Mouse (Mus musculus): Measurements from ENCODE around the gene C87436. TPM values are rescaled to one million over a fixed set of nuclear protein-coding genes. Genes with fewer than 3 reads are reported as not detected.

The C87436 gene
- polyA plus RNA-seq (2015; fragmentation: Nextera tagmentation; extraction: Ambion mirVana), result 23.7 and 25.7 TPM in 2 replicates

DNA sequence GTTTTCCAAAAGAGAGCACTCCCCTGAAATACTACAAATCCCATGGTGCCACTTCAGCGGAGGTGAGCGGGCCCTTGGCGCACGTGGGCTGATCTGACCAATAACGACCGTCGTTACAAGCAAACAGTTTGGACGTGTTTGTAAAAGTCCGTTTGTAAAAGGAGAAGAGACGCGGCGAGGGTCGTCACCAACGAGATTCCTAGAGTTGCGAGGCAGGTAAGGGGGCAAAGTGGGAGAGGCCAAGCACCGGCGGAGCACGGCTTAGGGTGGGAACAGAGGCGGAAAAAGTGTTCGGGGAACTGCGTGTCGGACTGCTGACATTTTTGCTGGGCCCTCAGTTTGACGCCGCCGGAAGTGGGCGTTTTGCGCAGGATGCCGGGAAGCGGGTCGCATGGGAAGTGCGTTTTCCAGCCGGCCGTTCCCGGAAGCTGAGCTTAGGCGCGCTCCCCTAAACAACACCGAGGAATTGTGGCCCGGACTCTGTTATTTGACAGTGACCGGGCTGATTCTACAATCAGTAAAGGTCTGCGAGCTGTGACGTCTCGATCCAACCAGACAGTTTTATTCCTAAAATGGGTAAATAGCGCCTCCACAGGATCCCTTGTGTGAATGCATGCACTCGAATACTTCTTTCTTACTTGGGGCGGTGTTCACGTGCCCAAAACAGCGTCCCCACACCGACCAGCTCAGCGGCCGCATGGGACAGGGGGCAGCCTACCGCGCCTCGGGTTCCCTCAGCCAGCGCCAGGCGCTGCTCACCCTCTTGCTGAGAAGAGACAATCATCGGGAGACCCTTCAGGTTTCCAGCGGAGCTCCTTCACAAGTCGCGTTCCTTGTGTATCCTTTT, at the start of gene C87436:
TSS of gene C87436 (plus strand) at position 103 of the 847 bp plus-strand sequence.
- Histone ChIP-seq H3K27ac (replicated peaks) (peak within 1 kb of the TSS; percentile 90), H3K36me3 (peaks cover 36% of the 10 kb centered on the region), H3K4me3 (peak within 1 kb of the TSS; percentile 84), H3K9ac (peak within 1 kb of the TSS; percentile 70), H3K4me2 (peak within 1 kb of the TSS; percentile 78), H3K4me1 (replicated peaks) (peaks cover 11% of the 10 kb centered on the region), H3K9me3 (no peaks in the 10 kb centered on the region), H3K27me3 (no peaks in the 10 kb centered on the region)
- peak; percentile 97 for ATAC-seq (ENCODE audit: low FRiP score, low read depth)
- WGBS, result under 1% methylated on average over 59 of the region's 59 CpGs

DNA sequence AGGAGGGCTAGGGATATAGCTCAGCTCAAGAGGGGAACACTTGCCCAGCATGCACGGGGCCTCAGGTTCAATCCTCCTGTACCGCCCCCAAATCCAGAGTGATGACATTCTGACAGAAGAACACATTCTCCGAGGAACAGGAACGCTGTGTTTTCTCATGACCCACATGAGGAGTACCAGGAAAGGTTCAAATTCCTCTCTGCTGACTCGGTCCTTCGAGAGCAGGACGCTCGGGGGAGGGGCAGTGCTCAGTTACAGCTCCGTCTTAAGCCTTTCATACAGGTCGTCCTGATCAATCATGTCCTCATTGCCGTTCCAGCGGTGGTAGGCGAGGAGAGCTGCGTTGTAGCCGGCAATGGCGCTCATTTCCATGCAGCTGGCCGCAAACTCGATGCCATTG, 49.7 kb upstream of the C87436 start:
- H3K27me3 ChIP-seq, result no peaks in the 10 kb centered on the region
- H3K4me1 ChIP-seq (replicated peaks), result no peaks in the 10 kb centered on the region
- ATAC-seq (ENCODE audit: low FRiP score, low read depth), result no peak
- no peak overlapping the region for H3K9ac ChIP-seq
- no peak overlapping the region for H3K4me2 ChIP-seq
- no peaks in the 10 kb centered on the region for H3K9me3 ChIP-seq
- no peak overlapping the region for H3K4me3 ChIP-seq
- WGBS, result 82% methylated on average over 18 of the region's 18 CpGs
- H3K36me3 ChIP-seq, result peaks cover 57% of the 10 kb centered on the region
- H3K27ac ChIP-seq (replicated peaks), result no peak overlapping the region

GRCm38 (mm10) chr6:86391326-86391725, 46.8 kb upstream of the C87436 start:
- Histone ChIP-seq H3K4me1 (replicated peaks) (peaks cover 19% of the 10 kb centered on the region), H3K27ac (replicated peaks) (no peak overlapping the region), H3K9ac (no peak overlapping the region), H3K4me3 (no peak overlapping the region), H3K4me2 (no peak overlapping the region), H3K27me3 (no peaks in the 10 kb centered on the region), H3K9me3 (no peaks in the 10 kb centered on the region), H3K36me3 (peaks cover 58% of the 10 kb centered on the region)
- 97% methylated on average over 5 of the region's 5 CpGs for WGBS
- no peak for ATAC-seq (ENCODE audit: low FRiP score, low read depth)

DNA sequence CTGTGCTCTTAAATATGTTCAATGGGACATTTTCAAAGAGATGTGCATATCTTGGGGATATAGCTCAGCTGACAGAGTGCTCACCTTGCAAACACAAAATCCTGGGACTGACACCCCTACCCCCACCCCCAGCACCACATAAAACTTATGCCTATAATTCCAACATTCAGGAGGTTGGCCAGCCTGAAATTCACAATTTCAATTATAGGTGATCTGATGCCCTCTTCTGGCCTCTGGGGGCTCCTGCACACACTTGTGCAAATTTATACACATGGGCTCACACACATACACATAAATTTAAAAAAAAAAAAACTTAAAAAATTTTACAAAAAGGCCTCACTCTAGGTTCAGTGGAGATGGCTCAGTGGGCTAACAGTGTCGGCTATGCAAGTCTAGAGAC, 45.0 kb upstream of the C87436 start:
- Histone ChIP-seq H3K4me2 (no peak overlapping the region), H3K27ac (replicated peaks) (no peak overlapping the region), H3K9me3 (no peaks in the 10 kb centered on the region), H3K27me3 (no peaks in the 10 kb centered on the region), H3K4me1 (replicated peaks) (peaks cover 28% of the 10 kb centered on the region), H3K9ac (no peak overlapping the region), H3K4me3 (no peak overlapping the region), H3K36me3 (peaks cover 45% of the 10 kb centered on the region)
- no peak for ATAC-seq (ENCODE audit: low FRiP score, low read depth)
- 93% methylated on average over 1 of the region's 1 CpGs for WGBS

DNA sequence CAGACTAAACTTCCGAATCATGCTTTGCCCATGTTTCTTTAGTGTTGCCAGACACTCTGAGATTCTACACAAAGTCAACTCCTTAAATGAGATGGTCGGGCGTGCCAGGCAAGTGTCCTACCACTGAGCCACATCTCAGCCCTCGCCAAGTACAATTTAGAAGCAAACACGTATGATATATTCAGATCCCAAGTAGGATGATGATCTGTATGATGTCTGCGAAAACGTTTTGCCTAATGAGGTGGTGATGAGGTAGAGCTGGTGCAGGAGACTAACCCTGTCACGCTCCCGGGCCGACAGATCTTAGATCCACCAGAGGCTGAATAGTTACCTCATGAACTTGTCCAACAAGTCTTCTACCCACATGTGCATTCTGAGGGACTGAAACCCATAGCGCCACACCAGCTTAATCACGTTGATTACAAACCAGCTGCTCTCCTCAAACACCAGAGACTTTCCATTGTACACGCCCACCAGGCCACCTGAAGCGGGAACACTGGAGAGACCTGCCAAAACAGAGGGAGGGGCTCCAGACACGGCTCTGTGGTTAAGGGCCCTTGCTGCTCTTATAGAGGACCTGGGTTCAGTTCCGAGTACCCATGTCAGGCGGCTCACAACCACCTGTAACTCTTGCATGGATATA, 44.0 kb upstream of the C87436 start:
- H3K4me3 ChIP-seq, result no peak overlapping the region
- H3K4me2 ChIP-seq, result no peak overlapping the region
- no peaks in the 10 kb centered on the region for H3K27me3 ChIP-seq
- peaks cover 35% of the 10 kb centered on the region for H3K36me3 ChIP-seq
- no peak for ATAC-seq (ENCODE audit: low FRiP score, low read depth)
- 89% methylated on average over 17 of the region's 17 CpGs for WGBS
- no peak overlapping the region for H3K27ac ChIP-seq (replicated peaks)
- peaks cover 28% of the 10 kb centered on the region for H3K4me1 ChIP-seq (replicated peaks)
- no peak overlapping the region for H3K9ac ChIP-seq
- H3K9me3 ChIP-seq, result no peaks in the 10 kb centered on the region

DNA sequence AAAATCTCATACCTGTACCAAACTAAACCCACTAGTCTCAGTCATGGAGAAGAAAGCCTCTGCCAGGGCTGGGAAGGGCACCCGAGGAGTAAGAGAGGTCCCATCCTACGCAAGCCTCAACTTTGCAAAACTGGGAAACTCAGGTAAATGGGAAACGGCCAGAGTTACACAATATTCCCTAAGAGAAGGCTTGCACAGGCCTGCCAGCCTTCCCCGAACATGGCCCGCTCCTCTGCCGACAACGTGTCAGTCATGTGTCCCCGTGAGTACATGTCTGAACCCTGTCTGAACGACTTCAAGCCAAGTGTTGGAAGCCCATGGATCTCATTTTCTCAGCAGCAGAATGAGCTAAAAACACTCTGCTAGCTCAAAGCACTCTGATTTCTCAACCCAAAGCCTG, 43.2 kb upstream of the C87436 start:
- Histone ChIP-seq H3K27ac (replicated peaks) (no peak overlapping the region), H3K36me3 (peaks cover 27% of the 10 kb centered on the region), H3K4me1 (replicated peaks) (peaks cover 28% of the 10 kb centered on the region), H3K4me3 (peak overlapping the region; percentile 78), H3K9ac (peak overlapping the region; percentile 90; the same call in 1 of the 2 replicates), H3K9me3 (no peaks in the 10 kb centered on the region), H3K4me2 (peak overlapping the region; percentile 84), H3K27me3 (no peaks in the 10 kb centered on the region)
- no peak for ATAC-seq (ENCODE audit: low FRiP score, low read depth)
- 88% methylated on average over 9 of the region's 9 CpGs for WGBS

DNA sequence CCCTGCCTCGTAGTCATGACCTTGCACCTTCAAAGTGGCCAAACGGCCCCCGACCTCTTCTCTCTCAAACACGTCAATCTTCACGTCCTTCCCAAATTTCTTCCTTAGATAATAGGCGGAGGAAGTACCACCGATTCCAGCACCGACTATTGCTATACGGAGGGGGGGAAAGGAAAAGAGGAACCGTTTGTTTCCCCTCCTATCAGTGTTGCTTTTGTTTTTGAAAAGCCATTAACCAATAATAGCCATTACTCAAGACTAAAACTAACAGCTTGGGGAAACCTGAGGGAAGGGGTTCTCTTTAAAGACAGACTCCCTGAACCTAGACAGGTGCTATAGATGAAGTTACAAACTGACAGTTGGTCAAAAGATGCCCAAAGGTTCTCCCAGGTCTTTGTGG, 42.2 kb upstream of the C87436 start:
- Histone ChIP-seq H3K4me1 (replicated peaks) (peaks cover 28% of the 10 kb centered on the region), H3K4me3 (peak overlapping the region; percentile 78), H3K9ac (peak overlapping the region; percentile 90), H3K9me3 (no peaks in the 10 kb centered on the region), H3K27me3 (no peaks in the 10 kb centered on the region), H3K27ac (replicated peaks) (peak overlapping the region; percentile 90), H3K4me2 (peak overlapping the region; percentile 84), H3K36me3 (peaks cover 18% of the 10 kb centered on the region)
- WGBS, result 17% methylated on average over 10 of the region's 10 CpGs
- no peak for ATAC-seq (ENCODE audit: low FRiP score, low read depth)

DNA sequence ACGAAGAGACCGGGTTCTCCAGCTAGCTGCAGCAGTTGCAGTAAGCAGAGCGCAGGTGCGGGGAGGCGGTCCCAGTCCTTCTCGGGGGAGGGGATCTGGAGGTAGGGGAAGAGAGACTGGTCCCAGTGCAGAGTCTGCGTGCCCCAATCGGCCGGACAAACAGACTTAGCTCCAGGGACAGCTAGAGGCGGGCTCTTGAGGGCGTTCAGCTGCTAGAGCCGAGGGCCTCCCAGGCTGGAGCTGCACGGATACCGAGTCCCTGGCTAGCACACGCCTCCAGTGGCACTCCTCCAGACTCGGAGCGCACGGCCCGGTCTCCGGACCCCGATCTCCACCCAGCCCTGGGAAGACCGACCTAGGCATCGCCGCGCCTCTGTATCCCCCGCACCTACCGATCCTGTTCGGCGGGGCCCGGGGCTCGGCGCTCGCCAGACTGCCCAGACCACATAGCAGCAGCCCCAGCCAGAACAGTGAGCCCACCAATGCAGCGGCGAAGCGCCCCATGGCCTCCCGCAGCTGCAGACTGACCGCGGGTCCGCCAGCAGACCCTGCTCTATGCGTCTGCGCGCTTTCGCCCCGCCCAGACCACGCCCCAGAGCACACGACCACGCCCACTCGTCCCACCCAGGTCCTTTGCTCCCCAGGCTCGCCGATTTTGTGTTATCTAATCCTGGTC, 41.5 kb upstream of the C87436 start, which contains the start of gene Pcyox1:
TSS of gene Pcyox1 (minus strand) at position 574 of the 676 bp plus-strand sequence.
- H3K4me3 ChIP-seq, result peak within 1 kb of the TSS; percentile 78
- H3K4me2 ChIP-seq, result peak within 1 kb of the TSS; percentile 84
- peak within 1 kb of the TSS; percentile 90 for H3K27ac ChIP-seq (replicated peaks)
- peaks cover 10% of the 10 kb centered on the region for H3K36me3 ChIP-seq
- no peaks in the 10 kb centered on the region for H3K9me3 ChIP-seq
- ATAC-seq (ENCODE audit: low FRiP score, low read depth), result peak; percentile 93
- no peaks in the 10 kb centered on the region for H3K27me3 ChIP-seq
- H3K4me1 ChIP-seq (replicated peaks), result peaks cover 28% of the 10 kb centered on the region
- WGBS, result under 1% methylated on average over 51 of the region's 51 CpGs
- peak within 1 kb of the TSS; percentile 90 for H3K9ac ChIP-seq

DNA sequence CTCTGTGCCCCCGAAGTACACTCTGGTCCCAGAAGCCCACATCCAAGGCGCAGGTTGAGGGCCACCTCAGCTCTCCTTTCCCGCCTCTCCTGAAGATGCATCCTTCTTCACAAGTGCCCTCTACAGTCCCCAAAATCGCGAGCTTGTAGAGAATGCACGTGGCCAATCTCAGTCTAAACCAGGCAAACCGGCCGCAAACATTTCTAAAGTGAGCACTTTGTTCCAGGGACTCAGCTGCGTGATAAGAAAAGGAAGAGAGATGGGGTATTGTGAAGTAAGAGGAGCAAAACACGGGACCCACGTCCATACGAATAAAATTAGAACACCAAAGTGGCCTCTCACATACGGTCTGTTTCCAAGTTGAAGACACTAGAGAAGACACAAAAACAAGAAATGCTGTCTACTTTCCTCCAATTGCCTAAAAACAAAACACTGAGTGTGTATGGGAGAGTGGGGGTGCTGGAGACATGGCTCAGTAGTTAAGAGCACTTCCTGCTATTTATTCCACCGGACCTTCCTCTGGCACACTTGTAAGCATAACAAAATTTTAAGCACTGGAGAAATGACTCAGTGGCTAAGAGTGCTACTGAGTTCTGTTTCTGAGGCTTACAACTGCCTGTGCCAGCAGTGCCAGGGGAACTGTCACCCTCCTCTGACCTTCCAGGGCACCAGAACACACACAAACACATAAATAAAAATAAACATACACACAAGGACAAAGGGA, 40.8 kb upstream of the C87436 start:
- Histone ChIP-seq H3K9me3 (no peaks in the 10 kb centered on the region), H3K27ac (replicated peaks) (peak overlapping the region; percentile 90), H3K4me2 (peak overlapping the region; percentile 84), H3K9ac (peak overlapping the region; percentile 90), H3K27me3 (no peaks in the 10 kb centered on the region), H3K36me3 (peaks cover 6% of the 10 kb centered on the region; the same call in 1 of the 2 replicates), H3K4me3 (peak overlapping the region; percentile 78), H3K4me1 (replicated peaks) (peaks cover 28% of the 10 kb centered on the region)
- peak; percentile 67 for ATAC-seq (ENCODE audit: low FRiP score, low read depth)
- WGBS, result 4% methylated on average over 14 of the region's 14 CpGs

GRCm38 (mm10) chr6:86398986-86399385, 39.2 kb upstream of the C87436 start:
- Histone ChIP-seq H3K9me3 (no peaks in the 10 kb centered on the region), H3K36me3 (peaks cover 4% of the 10 kb centered on the region; the same call in 1 of the 2 replicates), H3K27ac (replicated peaks) (no peak overlapping the region), H3K4me1 (replicated peaks) (peaks cover 36% of the 10 kb centered on the region), H3K4me3 (no peak overlapping the region), H3K9ac (no peak overlapping the region), H3K27me3 (no peaks in the 10 kb centered on the region), H3K4me2 (no peak overlapping the region)
- no peak for ATAC-seq (ENCODE audit: low FRiP score, low read depth)
- WGBS, result 90% methylated on average over 2 of the region's 2 CpGs

DNA sequence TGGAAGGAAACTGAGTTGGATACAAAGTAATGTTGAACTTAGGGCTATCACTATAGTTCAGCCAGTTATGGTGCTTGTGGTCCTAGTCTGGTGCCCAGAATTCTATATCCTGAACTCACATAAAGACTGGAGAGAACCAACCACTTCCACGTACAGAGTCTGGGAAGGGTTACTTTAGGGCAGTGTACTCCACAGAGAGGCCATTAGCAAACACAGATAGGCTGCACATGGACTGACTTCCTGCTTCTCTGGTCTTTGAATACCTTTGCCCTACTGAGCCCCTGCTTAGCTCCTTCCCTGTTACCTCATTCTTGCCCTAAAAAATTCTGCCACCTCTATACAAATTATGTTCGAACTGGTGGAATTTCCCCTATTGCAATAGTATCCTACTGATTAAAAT, 38.2 kb upstream of the C87436 start:
- Histone ChIP-seq H3K9ac (no peak overlapping the region), H3K9me3 (no peaks in the 10 kb centered on the region), H3K36me3 (no peaks in the 10 kb centered on the region), H3K4me2 (no peak overlapping the region), H3K4me1 (replicated peaks) (peaks cover 27% of the 10 kb centered on the region), H3K27ac (replicated peaks) (no peak overlapping the region), H3K4me3 (no peak overlapping the region), H3K27me3 (no peaks in the 10 kb centered on the region)
- 83% methylated on average over 2 of the region's 2 CpGs for WGBS
- ATAC-seq (ENCODE audit: low FRiP score, low read depth), result no peak
